Mouse (Mus musculus) limb, embryonic 12.5 days (tissue): ENCODE measurements at regions not wholly inside any gene's neighbourhood (a gene's known extent, or its start where the extent isn't known, plus 50 kb on each side); places are given as distances from the start of the nearest gene placed in this dataset.
A peak's percentile ranks its signal among the peaks of the same experiment; 100 is the strongest.

Experiments
- ATAC-seq: fragments of 200-750 bp; cut with Nextera tagmentation; 2 replicates; pipeline ENCODE4 v1.8.0; 2017; ENCODE audit warnings: low read depth, moderate TSS enrichment; ENCODE audit not compliant: insufficient number of reproducible peaks, insufficient read depth, low FRiP score, low TSS enrichment
- H3K27ac ChIP-seq: fragments of 300-500 bp; sonication (generic); 2 replicates; pipeline ENCODE4 v1.5.1; 2016; ENCODE audit warnings: mild to moderate bottlenecking, moderate library complexity
- H3K27me3 ChIP-seq: fragments of 300-500 bp; sonication (generic); 2 replicates; pipeline ENCODE4 v1.6.1; 2016; ENCODE audit warnings: mild to moderate bottlenecking, moderate library complexity
- H3K36me3 ChIP-seq: fragments of 300-500 bp; sonication (generic); 2 replicates; pipeline ENCODE4 v1.6.1; 2016; ENCODE audit warnings: mild to moderate bottlenecking, moderate library complexity
- H3K4me1 ChIP-seq: fragments of 300-500 bp; sonication (generic); replicated peaks from 2 replicates; pipeline ENCODE4 v1.6.1; 2016
- H3K4me2 ChIP-seq: fragments of 300-500 bp; sonication (generic); 2 replicates; pipeline ENCODE4 v1.6.1; 2016; ENCODE audit warnings: mild to moderate bottlenecking, moderate library complexity
- H3K4me3 ChIP-seq: fragments of 300-500 bp; sonication (generic); replicated peaks from 2 replicates; pipeline ENCODE4 v1.5.1; 2016; ENCODE audit warnings: mild to moderate bottlenecking
- H3K9ac ChIP-seq: fragments of 300-500 bp; sonication (generic); replicated peaks from 2 replicates; pipeline ENCODE4 v1.6.1; 2016; ENCODE audit warnings: mild to moderate bottlenecking, moderate library complexity
- H3K9me3 ChIP-seq: fragments of 300-500 bp; sonication (generic); 2 replicates; pipeline ENCODE4 v1.6.1; 2016; ENCODE audit warnings: mild to moderate bottlenecking, moderate library complexity
- WGBS: fragments of 180-500 bp; shearing (Covaris S2); methylation state at CpG from one replicate; pipeline ENCODE4 v1.1.7; 2016; 5-methylcytosine and 5-hydroxymethylcytosine counted together

GRCm38 (mm10) chr2:63853226-63853625 lies 244.6 kb downstream of the Fign start:
- H3K27ac ChIP-seq: no peak overlapping the region
- WGBS: 70% methylated on average over 10 of the region's 10 CpGs
- H3K9me3 ChIP-seq: no peaks in the 10 kb centered on the region
- no peaks in the 10 kb centered on the region for H3K36me3 ChIP-seq
- no peak for ATAC-seq
- no peak overlapping the region for H3K4me2 ChIP-seq
- peaks cover 21% of the 10 kb centered on the region for H3K4me1 ChIP-seq
- H3K27me3 ChIP-seq: no peaks in the 10 kb centered on the region
- no peak overlapping the region for H3K4me3 ChIP-seq
- no peak overlapping the region for H3K9ac ChIP-seq

GRCm38 (mm10) chr2:63852287-63852686 lies 245.6 kb downstream of the Fign start:
- ATAC-seq: no peak

GRCm38 (mm10) chr2:63850033-63850432 lies 247.8 kb downstream of the Fign start:
- Histone ChIP-seq H3K27me3 (no peaks in the 10 kb centered on the region), H3K4me1 (peaks cover 10% of the 10 kb centered on the region), H3K9ac (no peak overlapping the region), H3K27ac (no peak overlapping the region), H3K9me3 (no peaks in the 10 kb centered on the region), H3K36me3 (no peaks in the 10 kb centered on the region), H3K4me2 (no peak overlapping the region), H3K4me3 (no peak overlapping the region)
- 80% methylated on average over 5 of the region's 5 CpGs for WGBS
- ATAC-seq: no peak

More at GRCm38 (mm10) chr2:63852287-63852686, 245.6 kb downstream of the Fign start:
- H3K27ac ChIP-seq: no peak overlapping the region
- H3K27me3 ChIP-seq: no peaks in the 10 kb centered on the region
- 22% methylated on average over 6 of the region's 6 CpGs for WGBS
- H3K9ac ChIP-seq: no peak overlapping the region
- no peak overlapping the region for H3K4me3 ChIP-seq
- no peaks in the 10 kb centered on the region for H3K9me3 ChIP-seq
- H3K36me3 ChIP-seq: no peaks in the 10 kb centered on the region
- H3K4me1 ChIP-seq: peaks cover 21% of the 10 kb centered on the region
- H3K4me2 ChIP-seq: no peak overlapping the region

- H3K9me3 ChIP-seq: no peaks in the 10 kb centered on the region
- no peaks in the 10 kb centered on the region for H3K36me3 ChIP-seq
- no peak overlapping the region for H3K4me3 ChIP-seq
- H3K27ac ChIP-seq: no peak overlapping the region
- no peak overlapping the region for H3K9ac ChIP-seq
- H3K27me3 ChIP-seq: no peaks in the 10 kb centered on the region
- H3K4me1 ChIP-seq: peaks cover 10% of the 10 kb centered on the region
- ATAC-seq: no peak
- 84% methylated on average over 6 of the region's 6 CpGs for WGBS
- no peak overlapping the region for H3K4me2 ChIP-seq
Measured at GRCm38 (mm10) chr2:63849486-63849885, 248.4 kb downstream of the Fign start.

- Histone ChIP-seq H3K27me3 (no peaks in the 10 kb centered on the region), H3K9ac (no peak overlapping the region), H3K4me1 (peaks cover 4% of the 10 kb centered on the region), H3K4me3 (no peak overlapping the region), H3K27ac (no peak overlapping the region), H3K36me3 (no peaks in the 10 kb centered on the region), H3K4me2 (no peak overlapping the region), H3K9me3 (no peaks in the 10 kb centered on the region)
- ATAC-seq: no peak
- WGBS: 85% methylated on average over 4 of the region's 4 CpGs
Measured at GRCm38 (mm10) chr2:63832041-63832714, 265.7 kb downstream of the Fign start.

- 63% methylated on average over 5 of the region's 5 CpGs for WGBS
- Histone ChIP-seq H3K4me1 (peaks cover 4% of the 10 kb centered on the region), H3K9me3 (no peaks in the 10 kb centered on the region), H3K4me3 (no peak overlapping the region), H3K4me2 (no peak overlapping the region), H3K9ac (no peak overlapping the region), H3K27me3 (no peaks in the 10 kb centered on the region), H3K27ac (no peak overlapping the region), H3K36me3 (no peaks in the 10 kb centered on the region)
- no peak for ATAC-seq
Measured at GRCm38 (mm10) chr2:63830431-63830830, 267.4 kb downstream of the Fign start.

- no peak overlapping the region for H3K27ac ChIP-seq
- no peak overlapping the region for H3K4me2 ChIP-seq
- H3K9ac ChIP-seq: no peak overlapping the region
- peaks cover 4% of the 10 kb centered on the region for H3K4me1 ChIP-seq
- 38% methylated on average over 3 of the region's 3 CpGs for WGBS
- no peaks in the 10 kb centered on the region for H3K9me3 ChIP-seq
- ATAC-seq: no peak
- H3K27me3 ChIP-seq: no peaks in the 10 kb centered on the region
- no peak overlapping the region for H3K4me3 ChIP-seq
- H3K36me3 ChIP-seq: no peaks in the 10 kb centered on the region
Measured at GRCm38 (mm10) chr2:63828633-63829032, 269.2 kb downstream of the Fign start.

- no peak overlapping the region for H3K27ac ChIP-seq
- no peaks in the 10 kb centered on the region for H3K36me3 ChIP-seq
- H3K4me3 ChIP-seq: no peak overlapping the region
- WGBS: 14% methylated on average over 8 of the region's 8 CpGs
- H3K27me3 ChIP-seq: no peaks in the 10 kb centered on the region
- no peak overlapping the region for H3K9ac ChIP-seq
- H3K9me3 ChIP-seq: no peaks in the 10 kb centered on the region
- no peak for ATAC-seq
- H3K4me2 ChIP-seq: peak overlapping the region; percentile 21; the same call in 1 of the 2 replicates
- H3K4me1 ChIP-seq: no peaks in the 10 kb centered on the region
Measured at GRCm38 (mm10) chr2:63819440-63819839, 278.4 kb downstream of the Fign start.
